Mouse (Mus musculus) left cerebral cortex, postnatal 36 days (tissue): Measurements from ENCODE around the gene Mgat5b. TPM values are rescaled to one million over a fixed set of nuclear protein-coding genes. Genes with fewer than 3 reads are reported as not detected.

ENCODE experiments used
- DNase-seq, 2 experiments: peaks; one replicate each; pipeline ENCODE4 v3.0.0; 2021 to 2022; ENCODE audit warnings: low spot score in 2 of 2, mixed read lengths in 1 of 2
- intact Hi-C: fragments of 180-260 bp; cut with DNase I; formaldehyde crosslinking; loops from one replicate; pipeline ENCODE4 v1.15.1; 2025
- total RNA-seq, 2 experiments: library from RNA; stranded (reverse); gene quantifications; 2 replicates each; pipeline ENCODE4 v1.2.3; 2021

Gene Mgat5b
- total RNA-seq, 2 experiments from 2014 or later = 76.5 to 86.1 TPM

- intact Hi-C loops = loop anchor here (1.0 kb wide), 1 partner anchor 100 kb away; the partner anchor contains the start of gene Mgat5b
- peak; percentile 79 to 82 for DNase-seq
Measured at GRCm38 (mm10) chr11:117018410-117018809, 99.7 kb downstream of the Mgat5b start.

GRCm38 (mm10) chr11:117021026-117021425, 102.4 kb downstream of the Mgat5b start:
- intact Hi-C loops = no loop called here
- no peak for DNase-seq

GRCm38 (mm10) chr11:117023537-117023936, 104.9 kb downstream of the Mgat5b start:
- intact Hi-C loops = no loop called here
- DNase-seq = no peak

- intact Hi-C loops = no loop called here
- no peak for DNase-seq
Measured at GRCm38 (mm10) chr11:117027681-117028080, 109.0 kb downstream of the Mgat5b start.

- DNase-seq = peak; percentile 62 to 67
- intact Hi-C loops = no loop called here
Measured at GRCm38 (mm10) chr11:117028861-117029568, 110.4 kb downstream of the Mgat5b start.

GRCm38 (mm10) chr11:117029569-117029955, 110.9 kb downstream of the Mgat5b start:
- DNase-seq = no peak
- intact Hi-C loops = no loop called here

GRCm38 (mm10) chr11:117030018-117030417, 111.4 kb downstream of the Mgat5b start:
- intact Hi-C loops = loop anchor here (5.0 kb wide), 1 partner anchor 93 kb away; no protein-coding TSS in a partner anchor
- DNase-seq = peak in 1 of 2 experiments; percentile 15

- DNase-seq = peak; percentile 54 to 59
- intact Hi-C loops = loop anchor here (5.0 kb wide), 1 partner anchor 93 kb away; no protein-coding TSS in a partner anchor
Measured at GRCm38 (mm10) chr11:117030471-117031101, 111.9 kb downstream of the Mgat5b start.

- intact Hi-C loops = loop anchor here (5.0 kb wide), 1 partner anchor 94 kb away; no protein-coding TSS in a partner anchor
- peak; percentile 25 to 47 for DNase-seq
Measured at GRCm38 (mm10) chr11:117031249-117031648, 112.6 kb downstream of the Mgat5b start.

- DNase-seq = no peak
- intact Hi-C loops = no loop called here
Measured at GRCm38 (mm10) chr11:117035661-117036336, 117.1 kb downstream of the Mgat5b start.

Other genes starting within 250 kb of the Mgat5b start
- not detected for gene St6galnac1, start 143.4 kb upstream of the Mgat5b start, total RNA-seq
- 10 to 100 TPM; 15.4 to 18.3 TPM for gene Mxra7, start 90.8 kb upstream of the Mgat5b start, total RNA-seq
- 10 to 100 TPM; 24.4 to 29.5 TPM for gene Mettl23, start 75.6 kb upstream of the Mgat5b start, total RNA-seq
- 10 to 100 TPM; 28.4 to 29.1 TPM for gene Jmjd6, start 75.4 kb upstream of the Mgat5b start, total RNA-seq
- 10 to 100 TPM; 33.2 to 41.6 TPM for gene Mfsd11, start 66.4 kb upstream of the Mgat5b start, total RNA-seq
- 100 to 1,000 TPM; 137 to 155 TPM for gene Srsf2, start 65.8 kb upstream of the Mgat5b start, total RNA-seq
- gene Sec14l1, start 196.3 kb downstream of the Mgat5b start, total RNA-seq = 100 to 1,000 TPM; 210 to 217 TPM